Mouse (Mus musculus): ENCODE measurements at regions not wholly inside any gene's neighbourhood (a gene's known extent, or its start where the extent isn't known, plus 50 kb on each side); places are given as distances from the start of the nearest gene placed in this dataset.
A peak's percentile ranks its signal among the peaks of the same experiment; 100 is the strongest.

- H3K9me3 ChIP-seq (replicated peaks; ENCODE audit: control insufficient read depth, low read length) = no peaks in the 10 kb centered on the region
- H3K4me2 ChIP-seq (ENCODE audit: low read depth, low read length) = no peak overlapping the region
- ATAC-seq (replicated peaks; ENCODE audit: insufficient number of reproducible peaks, low FRiP score, low TSS enrichment, low read depth) (no peak), DNase-seq (ENCODE audit: low spot score) (no peak)
- WGBS = 79% methylated on average over 1 of the region's 1 CpGs
- H3K4me1 ChIP-seq (ENCODE audit: control insufficient read depth, insufficient read depth, low read length) = no peaks in the 10 kb centered on the region
- no peaks in the 10 kb centered on the region for H3K27me3 ChIP-seq (ENCODE audit: control insufficient read depth, insufficient read depth, low read length)
- no peak overlapping the region for H3K4me3 ChIP-seq (ENCODE audit: low read depth, low read length)
- H3K36me3 ChIP-seq (replicated peaks; ENCODE audit: control insufficient read depth, insufficient read depth, low read depth, low read length) = no peaks in the 10 kb centered on the region
- H3K9ac ChIP-seq (replicated peaks; ENCODE audit: low read length) = no peak overlapping the region
- no peak overlapping the region for H3K27ac ChIP-seq (replicated peaks; ENCODE audit: low read depth, low read length)
These were observed 178.0 kb upstream of the Steap4 start for GRCm38 (mm10) chr5:7782235-7782634.

GRCm38 (mm10) chr5:7788406-7788805 is 171.9 kb upstream of the Steap4 start:
- DNase-seq (ENCODE audit: low spot score) (no peak), ATAC-seq (replicated peaks; ENCODE audit: insufficient number of reproducible peaks, low FRiP score, low TSS enrichment, low read depth) (no peak)
- Histone ChIP-seq H3K9me3 (replicated peaks; ENCODE audit: control insufficient read depth, low read length) (no peaks in the 10 kb centered on the region), H3K4me2 (ENCODE audit: low read depth, low read length) (no peak overlapping the region), H3K27me3 (ENCODE audit: control insufficient read depth, insufficient read depth, low read length) (no peaks in the 10 kb centered on the region), H3K4me3 (ENCODE audit: low read depth, low read length) (no peak overlapping the region), H3K27ac (replicated peaks; ENCODE audit: low read depth, low read length) (no peak overlapping the region), H3K36me3 (replicated peaks; ENCODE audit: control insufficient read depth, insufficient read depth, low read depth, low read length) (no peaks in the 10 kb centered on the region), H3K4me1 (ENCODE audit: control insufficient read depth, insufficient read depth, low read length) (no peaks in the 10 kb centered on the region), H3K9ac (replicated peaks; ENCODE audit: low read length) (no peak overlapping the region)
- WGBS = 64% methylated on average over 5 of the region's 5 CpGs

- ATAC-seq (replicated peaks; ENCODE audit: insufficient number of reproducible peaks, low FRiP score, low TSS enrichment, low read depth) (no peak), DNase-seq (ENCODE audit: low spot score) (no peak)
- 90% methylated on average over 1 of the region's 1 CpGs for WGBS
- no peak overlapping the region for H3K27ac ChIP-seq (replicated peaks; ENCODE audit: low read depth, low read length)
- H3K9ac ChIP-seq (replicated peaks; ENCODE audit: low read length) = no peak overlapping the region
- no peak overlapping the region for H3K4me3 ChIP-seq (ENCODE audit: low read depth, low read length)
- no peaks in the 10 kb centered on the region for H3K36me3 ChIP-seq (replicated peaks; ENCODE audit: control insufficient read depth, insufficient read depth, low read depth, low read length)
- H3K4me2 ChIP-seq (ENCODE audit: low read depth, low read length) = no peak overlapping the region
- H3K9me3 ChIP-seq (replicated peaks; ENCODE audit: control insufficient read depth, low read length) = no peaks in the 10 kb centered on the region
- no peaks in the 10 kb centered on the region for H3K27me3 ChIP-seq (ENCODE audit: control insufficient read depth, insufficient read depth, low read length)
- H3K4me1 ChIP-seq (ENCODE audit: control insufficient read depth, insufficient read depth, low read length) = no peaks in the 10 kb centered on the region
These were observed 171.1 kb upstream of the Steap4 start for GRCm38 (mm10) chr5:7789126-7789525.

GRCm38 (mm10) chr5:7820592-7820991 is 139.7 kb upstream of the Steap4 start:
- H3K9ac ChIP-seq (replicated peaks; ENCODE audit: low read length) = no peak overlapping the region
- H3K4me2 ChIP-seq (ENCODE audit: low read depth, low read length) = no peak overlapping the region
- ATAC-seq (replicated peaks; ENCODE audit: insufficient number of reproducible peaks, low FRiP score, low TSS enrichment, low read depth) = no peak
- no peaks in the 10 kb centered on the region for H3K9me3 ChIP-seq (replicated peaks; ENCODE audit: control insufficient read depth, low read length)
- H3K4me3 ChIP-seq (ENCODE audit: low read depth, low read length) = no peak overlapping the region
- no peaks in the 10 kb centered on the region for H3K27me3 ChIP-seq (ENCODE audit: control insufficient read depth, insufficient read depth, low read length)
- no peaks in the 10 kb centered on the region for H3K36me3 ChIP-seq (replicated peaks; ENCODE audit: control insufficient read depth, insufficient read depth, low read depth, low read length)
- H3K4me1 ChIP-seq (ENCODE audit: control insufficient read depth, insufficient read depth, low read length) = no peaks in the 10 kb centered on the region
- H3K27ac ChIP-seq (replicated peaks; ENCODE audit: low read depth, low read length) = no peak overlapping the region
- peak; percentile 60 for DNase-seq (ENCODE audit: low spot score)
- WGBS = 35% methylated on average over 5 of the region's 5 CpGs

- no peak for DNase-seq (ENCODE audit: low spot score)
- no peak for ATAC-seq (replicated peaks; ENCODE audit: insufficient number of reproducible peaks, low FRiP score, low TSS enrichment, low read depth)
- H3K4me3 ChIP-seq (ENCODE audit: low read depth, low read length) = no peak overlapping the region
- no peaks in the 10 kb centered on the region for H3K4me1 ChIP-seq (ENCODE audit: control insufficient read depth, insufficient read depth, low read length)
- H3K4me2 ChIP-seq (ENCODE audit: low read depth, low read length) = no peak overlapping the region
- no peaks in the 10 kb centered on the region for H3K9me3 ChIP-seq (replicated peaks; ENCODE audit: control insufficient read depth, low read length)
- H3K9ac ChIP-seq (replicated peaks; ENCODE audit: low read length) = no peak overlapping the region
- no peaks in the 10 kb centered on the region for H3K36me3 ChIP-seq (replicated peaks; ENCODE audit: control insufficient read depth, insufficient read depth, low read depth, low read length)
- no peaks in the 10 kb centered on the region for H3K27me3 ChIP-seq (ENCODE audit: control insufficient read depth, insufficient read depth, low read length)
- no peak overlapping the region for H3K27ac ChIP-seq (replicated peaks; ENCODE audit: low read depth, low read length)
- WGBS = 65% methylated on average over 3 of the region's 3 CpGs
These were observed 138.6 kb upstream of the Steap4 start for GRCm38 (mm10) chr5:7821700-7822099.

GRCm38 (mm10) chr5:7829618-7830017 is 130.6 kb upstream of the Steap4 start:
- no peaks in the 10 kb centered on the region for H3K9me3 ChIP-seq (replicated peaks; ENCODE audit: control insufficient read depth, low read length)
- ATAC-seq (replicated peaks; ENCODE audit: insufficient number of reproducible peaks, low FRiP score, low TSS enrichment, low read depth) (no peak), DNase-seq (ENCODE audit: low spot score) (no peak)
- 83% methylated on average over 3 of the region's 3 CpGs for WGBS
- no peak overlapping the region for H3K4me2 ChIP-seq (ENCODE audit: low read depth, low read length)
- H3K4me3 ChIP-seq (ENCODE audit: low read depth, low read length) = no peak overlapping the region
- no peaks in the 10 kb centered on the region for H3K36me3 ChIP-seq (replicated peaks; ENCODE audit: control insufficient read depth, insufficient read depth, low read depth, low read length)
- no peaks in the 10 kb centered on the region for H3K4me1 ChIP-seq (ENCODE audit: control insufficient read depth, insufficient read depth, low read length)
- H3K9ac ChIP-seq (replicated peaks; ENCODE audit: low read length) = no peak overlapping the region
- no peak overlapping the region for H3K27ac ChIP-seq (replicated peaks; ENCODE audit: low read depth, low read length)
- no peaks in the 10 kb centered on the region for H3K27me3 ChIP-seq (ENCODE audit: control insufficient read depth, insufficient read depth, low read length)

GRCm38 (mm10) chr5:7833812-7834211 is 126.4 kb upstream of the Steap4 start:
- no peak for ATAC-seq (replicated peaks; ENCODE audit: insufficient number of reproducible peaks, low FRiP score, low TSS enrichment, low read depth)
- Histone ChIP-seq H3K4me1 (ENCODE audit: control insufficient read depth, insufficient read depth, low read length) (no peaks in the 10 kb centered on the region), H3K9ac (replicated peaks; ENCODE audit: low read length) (no peak overlapping the region), H3K4me3 (ENCODE audit: low read depth, low read length) (no peak overlapping the region), H3K27ac (replicated peaks; ENCODE audit: low read depth, low read length) (no peak overlapping the region), H3K27me3 (ENCODE audit: control insufficient read depth, insufficient read depth, low read length) (no peaks in the 10 kb centered on the region), H3K4me2 (ENCODE audit: low read depth, low read length) (no peak overlapping the region), H3K36me3 (replicated peaks; ENCODE audit: control insufficient read depth, insufficient read depth, low read depth, low read length) (no peaks in the 10 kb centered on the region), H3K9me3 (replicated peaks; ENCODE audit: control insufficient read depth, low read length) (no peaks in the 10 kb centered on the region)
- 97% methylated on average over 1 of the region's 1 CpGs for WGBS
- DNase-seq (ENCODE audit: low spot score) = no peak

GRCm38 (mm10) chr5:7863047-7863446 is 97.2 kb upstream of the Steap4 start:
- 75% methylated on average over 2 of the region's 2 CpGs for WGBS
- Histone ChIP-seq H3K4me2 (ENCODE audit: low read depth, low read length) (no peak overlapping the region), H3K9ac (replicated peaks; ENCODE audit: low read length) (no peak overlapping the region), H3K4me1 (ENCODE audit: control insufficient read depth, insufficient read depth, low read length) (no peaks in the 10 kb centered on the region), H3K27ac (replicated peaks; ENCODE audit: low read depth, low read length) (no peak overlapping the region), H3K9me3 (replicated peaks; ENCODE audit: control insufficient read depth, low read length) (no peaks in the 10 kb centered on the region), H3K4me3 (ENCODE audit: low read depth, low read length) (no peak overlapping the region), H3K36me3 (replicated peaks; ENCODE audit: control insufficient read depth, insufficient read depth, low read depth, low read length) (no peaks in the 10 kb centered on the region), H3K27me3 (ENCODE audit: control insufficient read depth, insufficient read depth, low read length) (no peaks in the 10 kb centered on the region)
- no peak for DNase-seq (ENCODE audit: low spot score)
- no peak for ATAC-seq (replicated peaks; ENCODE audit: insufficient number of reproducible peaks, low FRiP score, low TSS enrichment, low read depth)

Data from embryonic facial prominence, embryonic 11.5 days (tissue).